Mouse (Mus musculus) kidney, postnatal 0 days (tissue): ENCODE measurements around the gene Rexo4. TPM values are rescaled to one million over a fixed set of nuclear protein-coding genes. Genes with fewer than 3 reads are reported as not detected.

ENCODE experiments used
- ATAC-seq: fragments of 200-750 bp; cut with Nextera tagmentation; replicated peaks from 2 replicates; pipeline ENCODE4 v1.8.0; 2017; ENCODE audit warnings: low read depth, moderate number of reproducible peaks, moderate TSS enrichment, moderate library complexity; ENCODE audit not compliant: low FRiP score
- DNase-seq: peaks from one replicate; pipeline ENCODE4 v3.0.0-alpha.2; 2016; ENCODE audit warnings: low spot score
- H3K27ac ChIP-seq: fragments of 300-500 bp; sonication (generic); 2 replicates; pipeline ENCODE4 v1.5.1; 2014; ENCODE audit warnings: mild to moderate bottlenecking
- H3K27me3 ChIP-seq: fragments of 300-500 bp; sonication (generic); 2 replicates; pipeline ENCODE4 v1.6.1; 2014; ENCODE audit warnings: low read length, mixed read lengths; ENCODE audit not compliant: insufficient read depth
- H3K36me3 ChIP-seq: fragments of 300-500 bp; sonication (generic); 2 replicates; pipeline ENCODE4 v1.6.1; 2014; ENCODE audit warnings: low read length, mixed read lengths; ENCODE audit not compliant: insufficient read depth
- H3K4me1 ChIP-seq: fragments of 300-500 bp; sonication (generic); replicated peaks from 2 replicates; pipeline ENCODE4 v1.6.1; 2014; ENCODE audit warnings: antibody characterized with exemption, low read length, mixed read lengths; ENCODE audit not compliant: insufficient read depth
- H3K4me2 ChIP-seq: fragments of 300-500 bp; sonication (generic); 2 replicates; pipeline ENCODE4 v1.6.1; 2014; ENCODE audit warnings: mild to moderate bottlenecking, low read length, moderate library complexity, mixed read lengths
- H3K4me3 ChIP-seq: fragments of 300-500 bp; sonication (generic); replicated peaks from 2 replicates; pipeline ENCODE4 v1.5.1; 2014; ENCODE audit warnings: low read depth, low read length
- H3K9ac ChIP-seq: fragments of 300-500 bp; sonication (generic); 2 replicates; pipeline ENCODE4 v1.6.1; 2014; ENCODE audit warnings: low read depth, low read length
- H3K9me3 ChIP-seq: fragments of 300-500 bp; sonication (generic); replicated peaks from 2 replicates; pipeline ENCODE4 v1.6.1; 2016; ENCODE audit warnings: low read length, inconsistent platforms, mixed read lengths
- CTCF ChIP-seq: IDR thresholded peaks from 2 replicates; pipeline ENCODE4 v1.5.1; 2016; ENCODE audit warnings: antibody characterized with exemption, low read depth, mild to moderate bottlenecking, moderate library complexity
- WGBS: fragments of 180-500 bp; shearing (Covaris S2); extraction: QIAGEN DNeasy Blood & Tissue Kit; methylation state at CpG from one replicate; pipeline ENCODE4 v1.1.7; 2014; 5-methylcytosine and 5-hydroxymethylcytosine counted together
- polyA plus RNA-seq: library from polyadenylated mRNA; unstranded; fragments of >200 nt; fragmentation: Nextera tagmentation; extraction: Ambion mirVana; gene quantifications from 2 replicates; pipeline ENCODE4 v1.2.1, GENCODE M21; 2015

Gene Rexo4
- polyA plus RNA-seq, 1 experiment from 2014 or later = 34.3 TPM

DNA sequence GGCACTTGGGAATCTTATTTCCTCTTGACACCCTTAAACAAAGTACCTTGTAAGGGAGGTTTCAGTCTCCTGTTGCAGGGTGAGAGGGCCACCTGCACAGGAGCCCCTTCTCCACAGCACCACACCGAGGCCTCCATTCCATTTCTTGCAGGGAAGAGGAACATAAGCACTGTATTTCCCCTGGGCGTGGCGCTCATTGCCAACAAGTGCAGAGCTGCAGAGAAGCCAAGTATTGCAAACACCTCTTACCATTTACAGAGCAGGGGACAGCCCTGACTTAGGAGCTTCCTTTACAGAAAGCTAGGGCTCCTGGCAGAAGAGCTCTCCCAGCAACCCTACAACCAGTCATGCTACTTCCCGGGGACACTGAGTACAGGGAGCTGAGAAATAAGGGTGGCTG, 12.0 kb downstream of the Rexo4 start:
- Histone ChIP-seq H3K9ac (no peak overlapping the region), H3K4me1 (no peaks in the 10 kb centered on the region), H3K9me3 (no peaks in the 10 kb centered on the region), H3K36me3 (peaks cover 46% of the 10 kb centered on the region), H3K4me2 (no peak overlapping the region), H3K4me3 (no peak overlapping the region), H3K27ac (no peak overlapping the region), H3K27me3 (no peaks in the 10 kb centered on the region)
- WGBS = 87% methylated on average over 4 of the region's 4 CpGs
- no peak for ATAC-seq
- no peak for DNase-seq
- no peak for TF ChIP-seq CTCF

- Histone ChIP-seq H3K9ac (no peak overlapping the region), H3K4me3 (no peak overlapping the region), H3K4me1 (no peaks in the 10 kb centered on the region), H3K27me3 (no peaks in the 10 kb centered on the region), H3K9me3 (no peaks in the 10 kb centered on the region), H3K4me2 (no peak overlapping the region), H3K36me3 (peaks cover 43% of the 10 kb centered on the region), H3K27ac (no peak overlapping the region)
- TF ChIP-seq CTCF = no peak
- WGBS = 83% methylated on average over 8 of the region's 8 CpGs
- ATAC-seq (no peak), DNase-seq (no peak)
These were observed 12.8 kb downstream of the Rexo4 start for GRCm38 (mm10) chr2:26951346-26951905.

DNA sequence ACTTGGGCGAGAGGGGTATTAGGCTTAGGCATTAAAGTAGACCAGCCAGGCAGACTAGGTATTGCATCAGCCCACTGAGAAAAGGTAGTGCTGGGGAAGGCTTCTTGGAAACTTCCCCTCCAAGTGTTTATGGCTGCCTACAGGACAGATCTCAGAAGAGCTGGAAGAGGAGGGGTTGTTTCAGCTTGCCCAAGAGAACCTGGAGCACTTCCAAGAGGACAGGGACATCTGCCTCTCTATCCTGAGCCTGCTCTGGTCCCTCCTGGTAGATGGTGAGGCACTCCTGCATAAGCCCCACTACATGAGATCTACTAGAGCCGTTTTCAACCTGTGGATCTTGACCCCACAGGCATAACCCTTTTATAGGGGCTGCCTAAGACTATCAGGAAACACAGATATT, 13.8 kb downstream of the Rexo4 start:
- 80% methylated on average over 2 of the region's 2 CpGs for WGBS
- H3K4me3 ChIP-seq = no peak overlapping the region
- TF ChIP-seq CTCF = no peak
- ATAC-seq (no peak), DNase-seq (no peak)
- H3K36me3 ChIP-seq = peaks cover 34% of the 10 kb centered on the region
- no peaks in the 10 kb centered on the region for H3K27me3 ChIP-seq
- no peaks in the 10 kb centered on the region for H3K9me3 ChIP-seq
- H3K4me1 ChIP-seq = no peaks in the 10 kb centered on the region
- no peak overlapping the region for H3K27ac ChIP-seq
- no peak overlapping the region for H3K4me2 ChIP-seq
- no peak overlapping the region for H3K9ac ChIP-seq

DNA sequence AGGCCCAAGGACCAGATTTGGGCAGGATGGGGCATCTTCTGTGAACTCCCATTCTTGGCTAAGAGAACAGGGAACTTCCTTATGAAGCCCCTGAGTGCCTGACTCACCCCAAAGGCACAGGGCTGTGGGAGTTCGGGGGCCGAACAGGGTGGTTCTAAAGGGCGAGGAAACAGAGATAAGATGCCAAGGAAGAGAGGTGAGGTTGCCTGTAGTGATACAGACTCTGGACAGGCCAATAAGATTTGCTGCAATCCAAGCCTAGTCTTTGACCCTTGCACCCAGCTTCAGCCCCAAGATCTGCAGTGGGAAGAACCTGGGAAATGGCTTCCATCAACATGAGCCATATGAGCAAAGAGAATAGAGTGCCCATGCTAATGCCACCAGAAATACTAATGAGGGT, 20.9 kb downstream of the Rexo4 start:
- 75% methylated on average over 3 of the region's 3 CpGs for WGBS
- no peak for ATAC-seq
- H3K4me2 ChIP-seq = no peak overlapping the region
- no peak for TF ChIP-seq CTCF
- no peak overlapping the region for H3K27ac ChIP-seq
- no peaks in the 10 kb centered on the region for H3K9me3 ChIP-seq
- H3K4me1 ChIP-seq = no peaks in the 10 kb centered on the region
- H3K4me3 ChIP-seq = no peak overlapping the region
- no peaks in the 10 kb centered on the region for H3K36me3 ChIP-seq
- DNase-seq = no peak
- no peaks in the 10 kb centered on the region for H3K27me3 ChIP-seq
- no peak overlapping the region for H3K9ac ChIP-seq

DNA sequence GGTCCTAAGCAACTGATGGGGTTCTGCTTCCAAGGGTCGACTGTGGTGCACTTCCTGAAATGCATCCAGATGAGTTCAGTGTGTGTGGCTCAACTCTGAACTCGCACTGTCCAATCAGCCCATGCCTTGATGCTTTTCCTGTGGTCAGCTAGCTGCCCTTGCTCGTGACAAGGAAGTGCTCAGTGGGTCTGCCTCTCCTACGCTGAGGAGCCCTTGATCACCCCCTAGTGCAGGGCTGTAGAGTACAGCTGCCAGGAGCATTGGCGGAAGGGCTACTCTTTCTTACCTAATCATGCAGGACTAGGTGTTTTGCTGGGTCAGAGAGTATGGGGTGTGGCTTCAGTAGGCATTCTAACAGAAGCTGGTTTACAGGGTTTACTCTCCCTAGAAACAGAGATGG, 22.6 kb downstream of the Rexo4 start:
- DNase-seq (no peak), ATAC-seq (peak; percentile 77)
- 36% methylated on average over 5 of the region's 5 CpGs for WGBS

GRCm38 (mm10) chr2:26936425-26936824, 27.8 kb downstream of the Rexo4 start:
- Histone ChIP-seq H3K9ac (no peak overlapping the region), H3K4me1 (peaks cover 10% of the 10 kb centered on the region; the same call in 1 of the 2 replicates), H3K36me3 (no peaks in the 10 kb centered on the region), H3K4me2 (no peak overlapping the region), H3K27me3 (no peaks in the 10 kb centered on the region), H3K9me3 (no peaks in the 10 kb centered on the region), H3K27ac (no peak overlapping the region), H3K4me3 (no peak overlapping the region)
- DNase-seq (no peak), ATAC-seq (no peak)
- TF ChIP-seq CTCF = no peak
- WGBS = 74% methylated on average over 1 of the region's 1 CpGs

More for the DNA sequence above, 22.6 kb downstream of the Rexo4 start:
- no peaks in the 10 kb centered on the region for H3K9me3 ChIP-seq
- TF ChIP-seq CTCF = peak; percentile 43; the same call in 1 of the 2 replicates
- no peaks in the 10 kb centered on the region for H3K36me3 ChIP-seq
- no peak overlapping the region for H3K27ac ChIP-seq
- H3K9ac ChIP-seq = no peak overlapping the region
- no peak overlapping the region for H3K4me3 ChIP-seq
- no peak overlapping the region for H3K4me2 ChIP-seq
- H3K27me3 ChIP-seq = no peaks in the 10 kb centered on the region
- no peaks in the 10 kb centered on the region for H3K4me1 ChIP-seq

GRCm38 (mm10) chr2:26935286-26935685, 28.9 kb downstream of the Rexo4 start:
- Histone ChIP-seq H3K27ac (no peak overlapping the region), H3K36me3 (no peaks in the 10 kb centered on the region), H3K4me3 (no peak overlapping the region), H3K4me1 (peaks cover 10% of the 10 kb centered on the region; the same call in 1 of the 2 replicates), H3K9ac (no peak overlapping the region), H3K27me3 (no peaks in the 10 kb centered on the region), H3K4me2 (no peak overlapping the region), H3K9me3 (no peaks in the 10 kb centered on the region)
- ATAC-seq (no peak), DNase-seq (no peak)
- 95% methylated on average over 2 of the region's 2 CpGs for WGBS
- no peak for TF ChIP-seq CTCF
